Mouse (Mus musculus) thymus, adult 2 months (tissue): ENCODE data around the gene Wdr70. TPM values are rescaled to one million over a fixed set of nuclear protein-coding genes. Genes with fewer than 3 reads are reported as not detected.
A peak's percentile ranks its signal among the peaks of the same experiment; 100 is the strongest.

Experiments
- DNase-seq: peaks from one replicate; pipeline ENCODE4 v3.0.0; 2021
- H3K27ac ChIP-seq: fragments of 200-500 bp; 2 replicates; pipeline ENCODE4 v1.5.1; 2012; ENCODE audit warnings: low read length, control low read depth; ENCODE audit not compliant: control insufficient read depth, insufficient read depth
- H3K27me3 ChIP-seq: fragments of 200-500 bp; 2 replicates; pipeline ENCODE4 v1.6.1; 2012; ENCODE audit warnings: mild to moderate bottlenecking, low read length, moderate library complexity, mixed read lengths; ENCODE audit not compliant: control insufficient read depth, insufficient read depth
- H3K36me3 ChIP-seq: fragments of 200-500 bp; 2 replicates; pipeline ENCODE4 v1.6.1; 2012; ENCODE audit warnings: mild to moderate bottlenecking, low read length, moderate library complexity; ENCODE audit not compliant: control insufficient read depth, insufficient read depth
- H3K4me1 ChIP-seq: fragments of 200-500 bp; replicated peaks from 2 replicates; pipeline ENCODE4 v1.6.1; 2012; ENCODE audit warnings: low read length; ENCODE audit not compliant: control insufficient read depth, insufficient read depth
- H3K4me3 ChIP-seq: fragments of 200-500 bp; 2 replicates; pipeline ENCODE4 v1.5.1; 2012; ENCODE audit warnings: mild to moderate bottlenecking, low read length, control low read depth, moderate library complexity; ENCODE audit not compliant: control insufficient read depth, insufficient read depth
- CTCF ChIP-seq: fragments of 200-500 bp; IDR thresholded peaks from 2 replicates; pipeline ENCODE4 v1.5.1; 2012; ENCODE audit warnings: mild to moderate bottlenecking, control low read depth, low read length, moderate library complexity, borderline replicate concordance; ENCODE audit not compliant: control insufficient read depth, poor library complexity, insufficient read depth; ENCODE audit errors: extremely low read depth
- POLR2A ChIP-seq: fragments of 200-500 bp; IDR thresholded peaks from 2 replicates; pipeline ENCODE4 v1.6.1; 2012; ENCODE audit warnings: mild to moderate bottlenecking, low read length, control low read depth, moderate library complexity; ENCODE audit not compliant: control insufficient read depth, poor library complexity, insufficient read depth; ENCODE audit errors: extremely low read depth
- WGBS: fragments of 180-500 bp; shearing (Covaris S2); methylation state at CpG from one replicate; pipeline ENCODE4 v1.1.7; 2018; 5-methylcytosine and 5-hydroxymethylcytosine counted together
- polyA plus RNA-seq: library from polyadenylated mRNA; depleted of rRNA; stranded (reverse); fragments of >200 nt; gene quantifications from 2 replicates; pipeline ENCODE4 v1.2.3, GENCODE M21; 2012

The Wdr70 gene
- polyA plus RNA-seq, 1 experiment: 15.9 TPM

DNA sequence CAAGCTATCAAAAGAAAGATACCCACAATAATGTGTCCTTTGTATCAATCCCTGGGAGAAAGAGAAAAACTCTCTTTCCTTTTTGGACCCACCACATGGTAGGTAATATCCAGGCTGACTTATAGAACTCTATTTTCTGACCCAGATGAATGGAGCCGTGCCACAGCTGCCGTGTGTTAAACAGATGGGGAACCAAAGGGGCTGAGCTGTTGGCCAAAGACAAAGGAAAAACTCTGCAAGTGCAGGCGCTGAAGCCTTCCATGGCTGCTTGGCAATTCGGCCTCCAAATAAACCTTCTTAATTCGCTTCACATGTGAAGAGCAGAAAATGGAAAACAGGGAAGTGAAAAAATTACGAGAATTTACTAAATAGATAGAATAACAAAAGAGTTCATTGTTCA lies 112.7 kb downstream of the Wdr70 start:
- no peaks in the 10 kb centered on the region for H3K27me3 ChIP-seq
- H3K27ac ChIP-seq: no peak overlapping the region
- H3K4me1 ChIP-seq: no peaks in the 10 kb centered on the region
- 95% methylated on average over 6 of the region's 6 CpGs for WGBS
- TF ChIP-seq CTCF (no peak), POLR2A (no peak)
- DNase-seq: no peak
- no peak overlapping the region for H3K4me3 ChIP-seq
- no peaks in the 10 kb centered on the region for H3K36me3 ChIP-seq

DNA sequence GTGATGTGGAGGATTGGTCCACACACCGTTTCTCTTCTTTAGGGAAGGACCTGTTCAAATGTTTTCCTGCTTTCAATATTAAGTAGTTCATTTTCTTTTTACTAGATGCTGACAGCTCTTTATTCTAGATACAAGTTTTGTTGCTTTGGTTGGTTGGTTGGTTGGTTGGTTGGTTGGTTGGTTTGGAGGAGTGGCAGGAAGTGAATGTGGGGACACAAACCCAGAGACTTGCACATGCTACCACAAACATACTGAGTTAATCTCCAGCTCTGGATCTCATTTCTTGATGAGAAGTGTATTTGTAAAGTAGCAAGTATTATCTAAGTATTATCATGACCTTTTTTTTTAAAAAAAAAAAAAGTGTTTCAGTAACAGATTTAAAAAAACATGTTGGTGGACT lies 120.4 kb downstream of the Wdr70 start:
- Histone ChIP-seq H3K4me3 (no peak overlapping the region), H3K27ac (no peak overlapping the region), H3K4me1 (no peaks in the 10 kb centered on the region), H3K27me3 (no peaks in the 10 kb centered on the region), H3K36me3 (no peaks in the 10 kb centered on the region)
- WGBS: 16% methylated on average over 1 of the region's 1 CpGs
- TF ChIP-seq CTCF (no peak), POLR2A (no peak)
- no peak for DNase-seq

DNA sequence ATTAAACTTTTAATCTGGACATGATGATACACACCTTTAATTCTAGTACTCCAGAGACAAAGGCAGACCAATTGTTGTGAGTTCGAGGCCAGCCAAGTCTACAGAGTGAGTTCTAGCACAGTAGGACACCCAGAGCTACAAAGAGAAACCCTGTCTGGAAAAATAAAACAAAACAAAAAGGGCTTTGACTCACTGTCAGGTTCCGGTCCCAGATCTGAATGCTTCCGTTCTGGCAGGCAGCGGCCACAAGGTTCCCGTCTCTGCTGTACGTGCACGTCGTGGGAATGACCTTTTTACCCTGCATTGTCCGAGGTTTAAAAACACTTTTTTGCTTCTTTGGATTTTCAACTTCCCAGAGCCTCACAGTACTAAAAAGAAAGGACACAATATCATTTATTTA lies 122.2 kb downstream of the Wdr70 start:
- WGBS: 84% methylated on average over 9 of the region's 9 CpGs

DNA sequence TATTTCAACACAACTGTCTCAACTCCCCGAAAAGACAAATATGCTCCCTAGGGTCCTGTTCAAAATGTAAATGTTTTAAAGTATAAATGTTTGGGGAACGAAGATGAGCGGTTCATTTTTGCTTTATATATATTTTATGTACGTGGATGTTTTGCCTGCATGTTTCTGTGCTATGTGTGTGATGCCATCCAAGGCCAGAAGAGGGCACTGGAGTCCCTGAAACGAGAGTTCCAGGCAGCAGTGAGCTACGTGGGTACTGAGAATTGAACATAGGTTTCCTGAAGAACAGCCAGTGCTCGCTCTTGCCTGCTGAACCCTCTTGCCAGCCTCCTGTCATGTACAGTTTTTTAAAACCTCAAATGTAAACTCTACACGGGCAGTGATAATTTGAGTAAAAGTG lies 124.6 kb downstream of the Wdr70 start:
- peak; percentile 12 for DNase-seq
- no peak overlapping the region for H3K4me3 ChIP-seq
- H3K27me3 ChIP-seq: no peaks in the 10 kb centered on the region
- WGBS: 94% methylated on average over 8 of the region's 8 CpGs
- H3K27ac ChIP-seq: no peak overlapping the region
- TF ChIP-seq POLR2A: no peak
- TF ChIP-seq CTCF: no peak
- no peaks in the 10 kb centered on the region for H3K4me1 ChIP-seq
- H3K36me3 ChIP-seq: no peaks in the 10 kb centered on the region

More for the DNA sequence above, 122.2 kb downstream of the Wdr70 start:
- Histone ChIP-seq H3K27me3 (no peaks in the 10 kb centered on the region), H3K36me3 (no peaks in the 10 kb centered on the region), H3K27ac (no peak overlapping the region), H3K4me3 (no peak overlapping the region), H3K4me1 (no peaks in the 10 kb centered on the region)
- DNase-seq: no peak
- TF ChIP-seq POLR2A (no peak), CTCF (no peak)

DNA sequence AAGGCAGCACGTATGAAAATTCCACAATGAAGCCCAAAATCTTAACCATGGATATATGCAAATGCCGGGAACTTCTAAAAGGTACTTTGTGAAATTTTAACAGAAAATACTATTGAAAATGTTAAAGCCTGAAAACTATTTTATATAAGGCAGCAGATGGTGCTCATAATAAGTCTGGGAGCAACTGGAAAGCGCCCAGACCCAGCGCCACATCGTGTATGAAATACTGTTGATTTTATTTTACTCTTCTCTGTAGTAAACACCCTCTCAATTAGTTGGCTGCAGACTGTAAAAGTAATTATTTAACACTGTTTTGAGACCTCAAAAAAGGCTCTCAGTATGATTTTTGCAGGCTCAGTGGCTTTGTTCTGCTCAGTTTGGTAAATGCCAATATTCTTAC lies 126.5 kb downstream of the Wdr70 start:
- H3K36me3 ChIP-seq: no peaks in the 10 kb centered on the region
- TF ChIP-seq POLR2A (no peak), CTCF (no peak)
- WGBS: 96% methylated on average over 5 of the region's 5 CpGs

DNA sequence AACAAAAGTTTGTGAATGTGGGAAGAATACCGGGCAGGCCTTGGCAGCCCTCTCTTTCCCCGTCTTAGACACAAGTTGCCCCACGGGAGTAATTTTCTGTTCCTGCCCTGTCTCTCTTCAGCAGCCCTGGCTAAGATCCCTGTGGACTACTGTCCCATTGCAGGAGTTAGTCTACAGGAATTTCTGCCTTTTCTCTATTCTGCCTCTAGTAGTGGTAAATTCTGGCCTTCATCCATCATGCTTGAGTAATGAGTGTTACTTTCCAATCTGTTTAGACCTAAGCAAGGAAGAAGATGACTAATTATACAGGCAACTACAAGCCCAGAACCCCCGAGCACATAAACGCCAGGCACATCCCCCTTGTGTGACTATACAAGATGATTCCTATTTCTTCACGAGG lies 136.2 kb downstream of the Wdr70 start:
- TF ChIP-seq POLR2A (no peak), CTCF (no peak)
- H3K27ac ChIP-seq: no peak overlapping the region
- H3K4me3 ChIP-seq: no peak overlapping the region
- DNase-seq: no peak
- H3K4me1 ChIP-seq: no peaks in the 10 kb centered on the region
- H3K27me3 ChIP-seq: no peaks in the 10 kb centered on the region
- 95% methylated on average over 6 of the region's 6 CpGs for WGBS
- no peaks in the 10 kb centered on the region for H3K36me3 ChIP-seq

More for the DNA sequence above, 126.5 kb downstream of the Wdr70 start:
- Histone ChIP-seq H3K27ac (no peak overlapping the region), H3K27me3 (no peaks in the 10 kb centered on the region), H3K4me1 (no peaks in the 10 kb centered on the region), H3K4me3 (no peak overlapping the region)
- no peak for DNase-seq

DNA sequence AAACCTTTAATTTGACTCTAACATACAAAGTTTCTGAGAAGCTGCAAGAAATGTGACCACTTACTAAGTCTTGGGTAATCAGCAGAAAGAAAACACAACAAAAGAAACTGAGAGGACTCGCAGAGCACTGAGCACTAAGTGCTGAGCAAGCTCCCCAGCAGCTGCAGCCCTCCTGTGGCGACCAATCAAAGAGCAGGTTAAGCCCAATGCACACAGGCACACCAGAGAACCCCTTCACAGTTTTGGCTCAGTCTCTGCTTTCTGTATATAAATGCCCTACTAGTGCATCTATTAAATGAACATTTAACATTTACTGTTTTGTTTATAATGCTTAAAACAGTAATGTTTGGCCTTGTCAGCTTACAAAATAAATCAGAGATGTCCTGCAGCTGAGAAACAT lies 137.5 kb downstream of the Wdr70 start:
- H3K36me3 ChIP-seq: no peaks in the 10 kb centered on the region
- 80% methylated on average over 2 of the region's 2 CpGs for WGBS

More for the DNA sequence above, 137.5 kb downstream of the Wdr70 start:
- Histone ChIP-seq H3K27me3 (no peaks in the 10 kb centered on the region), H3K27ac (no peak overlapping the region), H3K4me1 (no peaks in the 10 kb centered on the region), H3K4me3 (no peak overlapping the region)
- TF ChIP-seq POLR2A (no peak), CTCF (no peak)
- DNase-seq: no peak
